Mouse (Mus musculus) thymus, postnatal 25 days (tissue): Measurements from ENCODE around the gene Cacna1c.

ENCODE experiments used
- DNase-seq: peaks from one replicate; pipeline ENCODE4 v3.0.0; 2022

Gene Cacna1c

GRCm38 (mm10) chr6:118906878-118907277, 289.3 kb downstream of the Cacna1c start:
- DNase-seq, result no peak

DNA sequence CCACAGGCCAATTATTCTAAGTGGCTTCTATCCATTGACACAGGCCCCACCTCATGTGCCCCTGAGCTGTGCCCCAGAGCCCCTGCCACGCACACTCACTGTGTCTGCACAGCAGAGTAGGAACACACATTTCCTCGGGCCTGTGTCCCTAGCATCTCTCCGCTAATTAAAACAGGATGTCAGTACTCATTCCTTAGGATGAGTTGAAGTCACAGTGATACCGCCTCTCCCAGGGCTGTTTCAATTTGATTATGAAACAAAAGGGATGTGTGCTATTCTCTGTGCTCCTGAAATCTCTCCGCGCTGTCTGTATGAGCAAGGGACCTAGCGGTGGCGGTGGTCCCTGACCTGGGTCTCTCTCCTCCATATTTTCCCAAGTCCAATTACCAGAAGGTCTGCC, 296.5 kb downstream of the Cacna1c start:
- no peak for DNase-seq

DNA sequence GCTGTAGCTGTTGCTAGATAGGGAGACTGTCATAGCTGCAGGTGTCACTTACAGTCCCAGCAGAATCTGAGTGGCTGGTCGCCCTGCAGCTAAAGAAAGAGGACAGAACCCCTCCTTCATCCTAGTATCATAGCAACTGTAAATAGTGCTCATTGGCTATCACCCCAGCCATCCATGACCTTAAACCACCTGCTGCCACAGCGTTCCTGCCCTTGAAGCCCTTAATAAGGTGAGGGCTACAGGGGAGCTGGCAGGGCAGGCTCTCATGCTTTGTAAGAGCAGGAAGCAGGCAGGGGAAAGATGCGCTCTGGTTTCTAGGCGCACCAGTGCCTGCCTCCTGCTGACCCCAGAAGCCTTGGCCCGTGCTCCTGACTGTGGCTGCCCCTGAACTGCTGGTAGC, 299.1 kb downstream of the Cacna1c start:
- DNase-seq, result no peak

GRCm38 (mm10) chr6:118894043-118894442, 302.2 kb downstream of the Cacna1c start:
- DNase-seq, result no peak

DNA sequence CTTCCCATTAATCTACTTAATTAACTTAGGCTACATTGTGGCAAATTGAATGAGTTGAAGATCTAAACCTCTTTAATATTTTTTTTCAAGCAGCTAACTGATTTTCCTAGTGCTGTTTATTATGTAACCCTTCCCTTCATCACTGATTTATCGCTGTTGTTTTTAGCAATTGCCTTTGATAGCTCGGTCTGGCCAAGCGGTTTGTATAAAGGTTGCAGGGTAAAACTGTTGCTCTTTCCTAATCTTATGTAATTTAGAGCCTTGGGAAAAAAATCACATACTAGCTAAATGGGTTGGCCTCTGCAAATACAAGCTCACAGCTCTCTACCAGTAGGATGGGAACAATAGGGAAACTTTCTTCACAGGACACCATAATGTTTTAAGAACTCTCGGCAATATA, 306.8 kb downstream of the Cacna1c start:
- no peak for DNase-seq

GRCm38 (mm10) chr6:118887032-118887431, 309.2 kb downstream of the Cacna1c start:
- no peak for DNase-seq

DNA sequence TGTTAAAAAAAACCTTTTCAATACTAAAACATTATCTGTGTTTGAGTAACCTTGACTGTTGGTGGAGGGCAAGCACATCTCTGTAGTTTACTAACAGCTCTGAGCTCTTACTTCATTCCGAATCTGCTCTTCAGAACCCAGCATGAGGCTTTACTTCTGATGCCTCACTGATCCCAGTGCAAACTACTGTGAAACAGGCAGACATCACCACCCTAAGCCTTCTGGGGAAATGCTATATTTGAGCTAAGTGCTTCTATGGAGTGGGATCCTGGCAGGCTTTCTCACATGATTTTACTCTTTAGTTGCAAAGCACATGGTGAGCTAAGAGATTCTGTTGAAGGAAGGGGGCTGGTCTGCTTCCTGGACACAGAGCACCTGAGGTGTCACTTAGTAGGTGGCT, 311.3 kb downstream of the Cacna1c start:
- DNase-seq, result no peak

- DNase-seq, result no peak
These were observed 312.1 kb downstream of the Cacna1c start for GRCm38 (mm10) chr6:118884073-118884551.

DNA sequence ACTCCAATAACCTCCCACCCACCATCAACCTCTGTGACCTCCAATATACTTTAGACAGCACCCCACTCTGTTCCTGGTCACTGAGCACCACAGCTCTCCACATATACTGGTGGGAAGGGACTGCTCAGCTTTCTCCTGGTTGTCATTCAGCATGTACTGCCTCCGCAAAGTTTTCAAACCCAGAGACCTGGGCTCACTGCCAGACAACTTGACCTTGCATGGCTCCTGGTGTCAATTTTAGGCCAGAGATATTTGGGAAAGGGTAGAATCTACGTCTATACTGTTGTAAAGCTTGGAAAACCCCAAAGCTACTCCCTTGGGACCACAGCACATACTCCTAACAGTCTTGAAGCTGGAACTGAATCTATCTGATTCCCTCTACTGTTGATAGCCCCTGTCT, 320.0 kb downstream of the Cacna1c start:
- no peak for DNase-seq

GRCm38 (mm10) chr6:118870241-118870841, 325.9 kb downstream of the Cacna1c start:
- no peak for DNase-seq

DNA sequence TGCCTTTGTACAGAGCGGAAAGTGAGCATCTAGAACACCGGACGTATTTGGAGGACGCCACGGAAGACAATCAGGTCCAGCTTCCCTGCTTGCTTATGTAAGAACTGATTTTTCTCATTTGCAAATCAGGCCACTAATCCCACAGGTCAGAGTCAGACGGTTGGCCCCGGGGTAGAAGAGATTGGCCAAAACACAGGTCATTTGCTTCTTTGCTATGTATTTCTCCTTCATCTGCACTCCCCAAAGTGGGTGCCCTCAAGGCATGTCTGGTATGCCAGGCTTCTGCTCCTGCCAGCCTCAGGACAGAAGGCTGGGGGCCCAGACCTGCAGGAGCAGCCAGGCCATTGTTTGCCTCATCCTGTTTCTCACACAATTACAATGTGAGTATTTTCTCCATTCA, 328.8 kb downstream of the Cacna1c start:
- no peak for DNase-seq

- DNase-seq, result no peak
These were observed 329.3 kb downstream of the Cacna1c start for GRCm38 (mm10) chr6:118866889-118867288.

- DNase-seq, result no peak
These were observed 330.3 kb downstream of the Cacna1c start for GRCm38 (mm10) chr6:118865777-118866380.

- DNase-seq, result no peak
These were observed 331.3 kb downstream of the Cacna1c start for GRCm38 (mm10) chr6:118864696-118865620.

DNA sequence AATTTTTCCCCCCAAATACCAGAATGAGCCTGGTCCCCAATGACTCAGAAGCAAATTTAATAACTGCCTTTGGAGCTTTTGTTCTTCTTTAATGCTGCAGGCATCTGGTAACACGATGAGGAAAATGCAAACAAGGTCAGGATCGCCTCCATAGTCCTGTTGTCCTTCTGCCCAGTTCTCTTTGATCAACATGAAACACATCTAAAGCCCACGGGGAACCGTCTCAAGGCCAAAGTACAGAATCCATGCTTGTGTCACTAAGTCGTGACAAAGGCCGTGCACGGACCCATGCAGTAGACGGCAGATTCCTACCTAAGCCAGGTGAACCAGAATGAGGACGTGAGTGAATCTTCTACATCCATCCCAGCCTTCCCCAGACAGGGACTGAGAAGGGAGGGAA, 333.5 kb downstream of the Cacna1c start:
- DNase-seq, result no peak

DNA sequence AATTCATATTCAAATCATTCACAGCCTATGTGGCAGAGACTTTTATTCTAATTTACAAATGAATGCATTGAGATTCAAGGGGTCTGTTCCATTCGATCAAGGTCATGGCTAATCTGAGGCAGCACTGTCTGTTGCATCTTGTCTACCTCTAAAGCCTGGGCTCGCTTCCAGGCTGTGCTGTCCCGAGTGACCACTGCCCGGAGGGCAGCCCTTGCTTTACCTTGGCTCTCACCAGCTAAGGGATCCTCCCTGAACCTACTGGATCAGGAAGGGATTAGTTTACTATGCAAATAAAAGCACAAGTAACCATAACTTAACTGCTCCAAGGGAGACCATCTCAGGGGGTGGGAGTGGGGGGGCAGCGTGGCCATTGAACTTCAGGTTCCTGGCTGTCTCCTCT, 334.1 kb downstream of the Cacna1c start:
- no peak for DNase-seq

DNA sequence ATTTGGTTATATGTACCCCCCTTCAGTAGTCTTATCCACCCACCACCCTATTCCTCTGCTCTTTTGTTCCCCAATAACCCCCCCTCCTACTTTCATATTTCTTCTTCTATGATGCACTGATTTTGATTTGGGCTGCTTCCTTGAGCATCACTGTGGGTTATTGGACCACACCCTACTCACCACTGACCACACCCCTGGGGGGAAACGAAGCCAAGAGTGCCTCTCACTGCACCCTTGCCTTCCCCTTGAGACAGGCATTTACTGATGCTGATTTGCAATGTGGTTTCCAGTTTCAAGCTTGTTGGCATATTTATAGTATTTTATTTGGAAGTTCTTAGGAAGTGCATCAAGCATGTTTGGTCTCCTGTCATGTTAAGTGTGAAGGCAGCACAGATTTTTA, 337.8 kb downstream of the Cacna1c start:
- DNase-seq, result no peak

GRCm38 (mm10) chr6:118852131-118852530, 344.1 kb downstream of the Cacna1c start:
- no peak for DNase-seq

DNA sequence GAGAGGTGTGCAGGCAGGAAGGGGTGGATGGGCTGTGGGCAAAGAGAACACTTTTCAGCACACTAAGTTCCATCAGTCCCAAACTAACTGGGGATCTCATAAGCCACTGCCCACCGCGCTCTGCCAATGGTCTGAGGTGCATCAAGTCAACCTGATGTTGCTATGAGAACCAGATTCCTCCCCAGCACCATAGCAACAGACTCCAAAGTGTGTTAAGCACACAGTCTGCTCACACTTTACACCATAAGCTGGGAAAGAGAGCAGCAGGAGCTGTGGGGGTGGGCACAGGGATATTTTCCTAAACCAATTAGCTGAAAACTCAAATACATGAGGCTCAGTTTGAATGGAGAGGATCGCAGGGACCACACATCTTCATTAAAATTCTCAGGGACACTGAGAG, 345.1 kb downstream of the Cacna1c start:
- DNase-seq, result no peak

DNA sequence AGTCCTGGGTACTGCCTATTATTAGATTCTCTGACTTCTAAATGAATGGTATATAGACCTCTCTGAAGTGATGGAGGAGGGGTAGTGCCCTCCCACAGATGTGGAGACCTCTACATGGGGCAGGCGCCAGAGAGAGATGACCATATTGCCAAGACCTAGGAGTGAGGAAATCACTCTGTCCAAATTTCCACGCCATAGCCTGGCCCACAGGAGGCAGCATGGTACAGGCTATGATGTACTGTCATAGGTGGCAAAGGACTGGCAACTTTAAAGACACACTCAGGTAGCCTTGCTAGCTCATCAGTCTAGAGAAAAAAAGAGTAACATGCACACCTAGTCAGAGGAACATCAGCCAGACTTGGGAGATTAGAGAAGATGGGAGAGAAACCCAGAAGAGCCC, 347.6 kb downstream of the Cacna1c start:
- DNase-seq, result no peak

DNA sequence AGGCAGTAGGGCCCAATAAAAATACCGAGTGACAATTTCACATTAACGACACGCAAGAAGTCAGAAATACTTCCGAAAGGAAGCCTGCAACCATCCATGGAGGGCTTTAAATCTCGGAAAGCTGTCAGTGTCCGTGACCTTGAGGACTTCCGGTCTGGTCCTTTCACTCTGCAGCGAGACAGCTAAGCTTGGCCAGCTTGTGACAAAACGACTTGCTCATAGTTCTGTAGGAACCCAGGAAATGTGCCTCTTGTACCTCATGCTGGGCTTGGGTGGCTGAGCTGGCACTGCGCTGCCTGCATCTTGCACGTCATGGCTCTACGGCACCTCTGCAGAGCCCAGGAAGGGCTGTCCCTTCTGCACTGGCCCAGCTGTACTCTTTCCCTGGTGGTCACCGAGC, 348.5 kb downstream of the Cacna1c start:
- no peak for DNase-seq

DNA sequence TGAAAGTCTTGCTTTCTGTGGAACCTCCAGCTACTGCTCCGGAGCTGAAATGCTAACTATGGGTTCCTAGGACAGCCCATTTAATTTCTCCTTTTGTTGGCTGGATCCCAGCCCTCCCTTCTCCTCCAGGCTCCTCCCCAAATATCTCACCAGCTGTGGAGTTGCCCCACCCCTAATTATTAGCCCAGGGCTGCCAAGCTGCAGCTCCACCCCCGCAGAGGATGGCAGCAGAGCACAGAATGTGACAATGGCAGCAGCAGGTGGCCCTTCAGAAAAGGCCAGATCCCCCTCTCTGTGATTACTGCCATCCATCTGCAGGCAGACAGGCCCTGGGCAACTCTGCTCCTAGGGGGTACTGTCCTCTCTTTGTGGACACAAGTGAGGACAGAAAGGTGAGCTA, 350.4 kb downstream of the Cacna1c start:
- no peak for DNase-seq

GRCm38 (mm10) chr6:118845180-118845579, 351.0 kb downstream of the Cacna1c start:
- no peak for DNase-seq

DNA sequence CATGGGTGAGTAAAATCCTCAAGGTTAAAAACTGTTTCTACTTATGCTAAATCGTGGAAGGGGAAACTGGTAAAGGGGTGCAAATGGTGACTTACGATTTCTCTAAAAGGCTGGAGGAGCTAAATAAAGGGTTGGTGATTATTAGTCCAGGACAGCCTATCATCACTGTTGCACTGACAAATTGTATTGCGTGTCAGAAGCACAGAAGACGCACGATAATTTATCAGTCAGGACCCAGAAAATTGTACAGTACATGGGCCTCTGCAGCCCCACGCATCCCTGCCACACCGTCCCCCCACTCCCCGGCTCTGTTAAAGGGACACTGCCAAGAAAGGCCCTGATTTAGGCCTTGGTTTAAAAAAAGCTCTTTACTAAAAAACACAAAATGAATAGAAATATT, 352.7 kb downstream of the Cacna1c start:
- DNase-seq, result no peak
